Mouse (Mus musculus): ENCODE measurements around the gene Josd2. TPM values are rescaled to one million over a fixed set of nuclear protein-coding genes. Genes with fewer than 3 reads are reported as not detected.

Gene Josd2
- total and polyA plus RNA-seq, 3 experiments: 33.9 to 57.7 (median 54.8) TPM

DNA sequence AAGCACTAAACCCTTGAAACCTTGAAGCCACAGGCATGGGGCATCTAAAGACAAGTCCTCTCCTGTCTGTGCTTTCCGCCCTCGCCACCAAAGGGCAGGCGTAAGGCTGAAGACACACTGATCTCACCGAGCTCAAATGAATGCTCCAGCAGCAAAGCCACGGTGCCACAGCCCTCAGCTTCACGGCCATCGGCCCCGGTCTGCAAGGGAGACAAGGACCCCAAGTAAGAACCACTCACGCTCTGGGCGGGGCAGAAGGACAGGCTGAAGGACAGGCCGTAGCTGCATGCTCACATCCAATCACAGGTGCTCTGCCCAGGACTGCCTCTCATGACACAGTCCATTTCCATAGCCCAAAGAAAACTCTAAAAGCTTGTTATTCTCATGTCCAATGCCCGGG, 26.9 kb downstream of the Josd2 start:
- dilution Hi-C loops (cut with MboI; ENCODE audit: extremely low pct_ligation_motif_present, extremely low pct_unique_long_range_greater_than_20kb, low sequenced_read_pairs): no loop called here
- no peak for DNase-seq (ENCODE audit: extremely low read depth)
- H3K79me2 ChIP-seq (replicated peaks; ENCODE audit: control insufficient read depth, extremely low read depth, insufficient read depth, poor library complexity, severe bottlenecking): peaks cover 8% of the 10 kb centered on the region; the same call in 1 of the 2 replicates
- in situ Hi-C loops (cut with MboI; ENCODE audit: low pct_ligation_motif_present, low pct_unique_long_range_greater_than_20kb, low sequenced_read_pairs): loop anchor here (10.0 kb wide), 1 partner anchor 230 kb away; the partner anchor contains the start of gene Gm15517
- no peak overlapping the region for H3K4me3 ChIP-seq (replicated peaks in 1 of 3; ENCODE audit: low read depth in 2 of 3, low read length in 2 of 3, poor library complexity in 1 of 3)
- no peak overlapping the region for H3K27ac ChIP-seq (ENCODE audit: insufficient read depth, low read depth)
- no peak for TF ChIP-seq MEF2A (IDR thresholded peaks at IDR 0.05; ENCODE audit: borderline replicate concordance, low read depth, low read length)
- TF ChIP-seq MXI1 (IDR thresholded peaks at IDR 0.05; ENCODE audit: low read depth, low read length): no peak
- no peak for TF ChIP-seq GABPA (IDR thresholded peaks at IDR 0.05; ENCODE audit: insufficient replicate concordance, low read depth, low read length)
- no peak for TF ChIP-seq E2F4 (IDR thresholded peaks at IDR 0.05; ENCODE audit: insufficient replicate concordance, low read depth, low read length)
- TF ChIP-seq USF1 (IDR thresholded peaks at IDR 0.05; ENCODE audit: low read depth, low read length): no peak
- TF ChIP-seq TBP (conservative IDR thresholded peaks at IDR 0.05; ENCODE audit: low read depth, low read length): no peak
- TF ChIP-seq ZMIZ1 (IDR thresholded peaks at IDR 0.05; ENCODE audit: low read depth, low read length): no peak
- no peak for TF ChIP-seq UBTF (IDR thresholded peaks at IDR 0.05; ENCODE audit: low read depth, low read length)
- TF ChIP-seq IRF4 (IDR thresholded peaks at IDR 0.05; ENCODE audit: low read depth, low read length): no peak
- H3K9ac ChIP-seq (ENCODE audit: insufficient read depth, low read depth): no peak overlapping the region
- H3K4me2 ChIP-seq (ENCODE audit: insufficient read depth, low read depth, poor library complexity, severe bottlenecking): no peak overlapping the region
- H3K27me3 ChIP-seq (replicated peaks): no peaks in the 10 kb centered on the region
- H3K9me3 ChIP-seq (replicated peaks; ENCODE audit: low read length): no peaks in the 10 kb centered on the region
- peaks cover 4 to 21% of the 10 kb centered on the region in 2 experiments; a peak in 3 of 4 replicates for H3K4me1 ChIP-seq (ENCODE audit: control insufficient read depth in 1 of 2, insufficient read depth in 2 of 2)
- H3K36me3 ChIP-seq (replicated peaks in 1 of 2; ENCODE audit: control insufficient read depth in 1 of 2, insufficient read depth in 1 of 2, low read length in 1 of 2): peaks cover 29 to 50% of the 10 kb centered on the region in 2 experiments

DNA sequence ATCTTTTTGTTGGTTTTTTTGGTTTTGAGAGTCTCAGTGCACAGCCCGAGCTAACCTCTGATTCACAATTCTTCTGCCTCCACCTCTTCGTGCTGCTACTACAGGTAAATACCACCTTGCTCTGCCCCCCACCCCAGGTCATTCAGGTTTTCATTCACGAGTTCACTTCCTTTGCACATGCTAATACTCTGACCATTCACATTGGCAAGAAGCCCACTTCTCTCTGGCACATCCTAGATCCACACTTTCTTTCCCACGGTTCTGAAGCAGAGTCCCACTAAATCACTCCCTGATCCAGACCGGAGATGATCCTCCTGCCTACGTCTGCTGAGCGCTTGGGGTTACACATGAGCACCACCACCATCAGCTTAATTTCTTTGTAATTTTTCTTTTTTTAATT, 27.3 kb downstream of the Josd2 start:
- Histone ChIP-seq H3K4me3 (replicated peaks in 1 of 3; ENCODE audit: low read depth in 2 of 3, low read length in 2 of 3, poor library complexity in 1 of 3) (no peak overlapping the region), H3K27ac (ENCODE audit: insufficient read depth, low read depth) (no peak overlapping the region)

More for the DNA sequence above, 27.3 kb downstream of the Josd2 start:
- Histone ChIP-seq H3K9ac (ENCODE audit: insufficient read depth, low read depth) (peak overlapping the region; percentile 83; the same call in 1 of the 2 replicates), H3K27me3 (replicated peaks) (no peaks in the 10 kb centered on the region), H3K36me3 (replicated peaks in 1 of 2; ENCODE audit: control insufficient read depth in 1 of 2, insufficient read depth in 1 of 2, low read length in 1 of 2) (peaks cover 28 to 49% of the 10 kb centered on the region in 2 experiments), H3K79me2 (replicated peaks; ENCODE audit: control insufficient read depth, extremely low read depth, insufficient read depth, poor library complexity, severe bottlenecking) (peaks cover 8% of the 10 kb centered on the region; the same call in 1 of the 2 replicates), H3K4me1 (ENCODE audit: control insufficient read depth in 1 of 2, insufficient read depth in 2 of 2) (peaks cover 4 to 21% of the 10 kb centered on the region in 2 experiments; a peak in 3 of 4 replicates), H3K9me3 (replicated peaks; ENCODE audit: low read length) (no peaks in the 10 kb centered on the region), H3K4me2 (ENCODE audit: insufficient read depth, low read depth, poor library complexity, severe bottlenecking) (peak overlapping the region; percentile 77)
- in situ Hi-C loops (cut with MboI; ENCODE audit: low pct_ligation_motif_present, low pct_unique_long_range_greater_than_20kb, low sequenced_read_pairs): loop anchor here (10.0 kb wide), 1 partner anchor 230 kb away; the partner anchor contains the start of gene Gm15517
- dilution Hi-C loops (cut with MboI; ENCODE audit: extremely low pct_ligation_motif_present, extremely low pct_unique_long_range_greater_than_20kb, low sequenced_read_pairs): no loop called here
- TF ChIP-seq SMC3 (IDR thresholded peaks at IDR 0.05; ENCODE audit: low read depth, low read length): no peak
- TF ChIP-seq KAT2A (IDR thresholded peaks at IDR 0.05; ENCODE audit: insufficient replicate concordance, low read length): no peak
- no peak for TF ChIP-seq MXI1 (IDR thresholded peaks at IDR 0.05; ENCODE audit: low read depth, low read length)
- no peak for TF ChIP-seq E2F4 (IDR thresholded peaks at IDR 0.05; ENCODE audit: insufficient replicate concordance, low read depth, low read length)
- no peak for TF ChIP-seq MAX (IDR thresholded peaks at IDR 0.05; ENCODE audit: low read length)
- no peak for TF ChIP-seq MEF2A (IDR thresholded peaks at IDR 0.05; ENCODE audit: borderline replicate concordance, low read depth, low read length)
- no peak for TF ChIP-seq CHD2 (IDR thresholded peaks at IDR 0.05; ENCODE audit: low read length)
- TF ChIP-seq ZKSCAN1 (IDR thresholded peaks at IDR 0.05; ENCODE audit: borderline replicate concordance, low read depth, low read length): no peak
- TF ChIP-seq JUN (IDR thresholded peaks at IDR 0.05; ENCODE audit: insufficient read depth, low read depth, low read length): no peak
- TF ChIP-seq BHLHE40 (IDR thresholded peaks at IDR 0.05; ENCODE audit: low read depth, low read length): no peak
- no peak for TF ChIP-seq USF2 (conservative IDR thresholded peaks at IDR 0.05; ENCODE audit: low read depth, low read length)
- no peak for DNase-seq (ENCODE audit: extremely low read depth)

Data from CH12.LX (cell line).